Mouse (Mus musculus) spleen, postnatal 36 days (tissue): ENCODE data around the gene Slc24a2.

Source experiments
- DNase-seq, 2 experiments: peaks; one replicate each; pipeline ENCODE4 v3.0.0; 2022; ENCODE audit warnings: low spot score in 2 of 2, mixed read lengths in 1 of 2

Slc24a2 gene

DNA sequence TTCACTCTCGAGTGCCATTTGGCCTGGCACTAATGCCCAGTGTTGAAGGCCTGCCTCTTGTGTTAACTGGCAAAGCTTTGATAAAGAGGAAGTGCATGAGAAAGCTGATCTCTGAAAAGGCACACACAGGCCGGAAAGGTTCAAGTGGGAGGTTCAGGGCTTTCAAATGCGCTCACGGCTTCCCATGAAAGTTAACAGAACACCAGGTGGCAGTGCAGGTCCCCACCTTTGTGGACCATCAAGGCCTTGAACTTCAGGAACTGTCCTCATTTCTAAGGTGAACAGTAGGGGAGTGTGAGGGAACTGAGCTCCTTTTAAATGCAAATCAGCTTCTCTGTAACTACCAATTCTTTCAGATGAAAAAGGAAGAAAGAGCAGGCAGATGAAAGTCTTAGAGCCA, 110.5 kb downstream of the Slc24a2 start:
- no peak for DNase-seq

DNA sequence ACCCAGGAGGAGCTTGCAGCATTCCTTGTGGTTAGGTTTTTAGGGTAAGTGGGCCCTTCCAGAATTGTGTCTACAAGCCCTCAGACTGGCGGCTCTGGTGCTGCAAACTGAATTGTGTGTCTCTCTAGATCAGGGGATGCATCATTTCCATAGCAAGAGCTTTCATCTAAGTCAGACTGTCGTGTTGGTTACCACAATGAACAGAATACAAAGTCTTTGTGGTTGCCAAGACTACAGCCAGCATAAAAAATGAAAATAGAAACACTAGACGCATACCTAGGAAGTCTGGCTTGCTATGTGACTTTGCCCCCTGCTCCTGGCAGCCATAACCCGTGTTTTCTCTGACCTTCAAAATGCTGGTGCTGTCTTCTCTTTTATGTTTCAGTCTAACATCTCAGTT, 114.6 kb downstream of the Slc24a2 start:
- DNase-seq = no peak

DNA sequence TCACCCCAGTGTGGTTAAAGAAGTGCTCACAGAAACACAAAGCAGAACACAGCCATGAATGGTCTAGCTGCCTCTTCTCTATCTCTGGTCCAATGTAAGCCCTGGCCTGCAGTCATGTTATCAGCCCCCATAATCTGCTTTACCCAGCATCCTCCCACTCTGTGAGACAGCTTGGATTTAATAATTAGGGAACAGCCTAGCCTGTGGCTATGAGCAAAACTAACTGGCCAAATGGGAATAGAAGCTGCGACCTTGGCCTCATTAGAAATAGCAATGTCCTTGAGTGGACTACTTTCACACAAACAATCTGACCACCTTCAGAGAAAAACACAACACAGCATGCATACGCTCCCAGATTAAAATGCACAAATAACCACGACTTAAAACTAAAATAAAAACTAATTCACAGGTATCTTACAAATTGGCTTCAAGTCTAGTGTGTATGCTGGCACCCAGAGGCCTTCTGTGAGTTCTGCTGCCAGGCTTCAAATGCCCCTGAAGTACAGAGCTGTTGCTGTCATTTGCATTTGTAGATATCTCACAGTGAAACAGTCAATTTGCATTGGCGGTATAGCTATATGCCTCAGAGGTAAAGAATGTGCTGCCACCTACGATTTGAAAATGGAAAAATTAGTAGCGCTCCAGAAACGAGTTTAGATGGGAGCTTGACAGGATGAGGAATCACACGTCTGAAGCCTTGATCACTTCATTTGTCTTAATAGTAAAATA, 120.8 kb downstream of the Slc24a2 start:
- no peak for DNase-seq

DNA sequence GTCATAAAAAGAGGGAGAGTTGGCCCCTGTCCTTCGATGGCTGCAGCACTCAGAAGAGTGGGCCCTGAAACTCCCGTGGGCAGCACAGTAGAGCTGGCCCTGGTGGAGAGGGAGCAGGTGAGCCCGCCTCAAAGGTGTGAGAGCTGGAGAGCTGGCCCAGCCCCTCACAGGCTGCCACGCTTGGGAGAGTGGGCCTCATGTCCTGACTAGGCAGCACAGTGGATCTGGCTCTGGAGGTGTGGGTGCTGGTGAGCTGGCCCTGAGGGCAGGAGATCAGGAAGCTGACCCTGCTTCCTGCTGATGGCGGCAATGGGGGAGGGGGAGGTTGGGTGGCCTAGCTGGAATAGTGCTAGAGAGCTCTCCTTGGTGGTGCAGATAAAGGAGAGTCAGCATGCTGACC, 129.3 kb downstream of the Slc24a2 start:
- DNase-seq = no peak

DNA sequence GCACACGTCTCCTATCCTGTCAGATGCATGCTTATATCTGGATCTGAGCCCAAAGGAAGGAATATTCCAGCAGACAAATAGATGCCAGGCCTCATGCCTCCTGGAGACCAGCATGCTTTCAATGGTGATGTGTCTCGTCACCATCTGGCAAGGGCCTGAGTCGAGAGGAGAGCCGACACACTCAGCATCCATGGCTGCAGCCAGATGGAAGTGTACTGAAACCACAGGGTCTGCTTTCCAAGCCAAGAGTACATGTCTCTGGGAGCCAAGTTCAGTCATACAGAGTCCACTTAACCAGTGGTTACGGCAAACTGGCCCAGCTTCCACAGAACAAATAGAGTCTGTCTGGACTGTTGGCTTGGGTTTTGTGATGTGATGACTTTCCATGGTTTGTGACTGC, 134.1 kb downstream of the Slc24a2 start:
- no peak for DNase-seq

DNA sequence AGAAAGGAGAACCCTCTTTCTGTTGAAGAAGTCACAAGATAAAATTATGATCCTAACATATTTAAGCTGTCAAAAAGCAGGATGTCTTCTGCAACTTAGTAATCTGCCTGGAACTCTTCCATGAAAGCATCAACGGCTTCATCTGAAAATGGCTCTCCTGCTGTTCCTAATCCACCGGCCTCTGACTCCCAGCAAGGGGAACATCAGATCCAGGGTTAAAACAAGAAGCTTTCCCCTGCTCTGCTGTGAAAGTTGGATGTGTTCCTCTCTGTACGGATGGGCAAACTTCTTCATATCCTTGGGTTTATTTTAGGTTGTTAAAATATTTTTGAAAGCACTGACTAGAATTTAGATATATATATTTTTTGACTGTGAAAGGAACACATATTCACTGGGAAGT, 136.7 kb downstream of the Slc24a2 start:
- no peak for DNase-seq

DNA sequence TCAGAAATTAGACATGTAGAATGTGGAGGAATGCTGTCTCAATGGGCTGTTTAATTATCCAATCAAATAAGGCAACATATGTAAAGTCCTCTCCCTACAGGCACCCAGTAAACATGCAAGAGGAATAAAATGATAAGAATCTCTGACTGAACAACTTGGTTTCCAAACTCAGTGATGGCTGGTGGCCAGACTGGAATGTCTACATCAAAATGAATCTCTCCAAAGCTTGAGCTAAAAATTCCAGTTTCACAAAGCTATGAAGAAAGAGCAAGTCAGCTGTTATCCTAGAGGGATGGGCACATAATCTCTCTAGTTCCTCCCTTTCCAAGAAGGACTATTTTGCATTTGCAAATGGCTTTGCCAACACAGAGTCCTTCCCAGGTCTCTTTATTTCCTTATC, 139.4 kb downstream of the Slc24a2 start:
- no peak for DNase-seq

DNA sequence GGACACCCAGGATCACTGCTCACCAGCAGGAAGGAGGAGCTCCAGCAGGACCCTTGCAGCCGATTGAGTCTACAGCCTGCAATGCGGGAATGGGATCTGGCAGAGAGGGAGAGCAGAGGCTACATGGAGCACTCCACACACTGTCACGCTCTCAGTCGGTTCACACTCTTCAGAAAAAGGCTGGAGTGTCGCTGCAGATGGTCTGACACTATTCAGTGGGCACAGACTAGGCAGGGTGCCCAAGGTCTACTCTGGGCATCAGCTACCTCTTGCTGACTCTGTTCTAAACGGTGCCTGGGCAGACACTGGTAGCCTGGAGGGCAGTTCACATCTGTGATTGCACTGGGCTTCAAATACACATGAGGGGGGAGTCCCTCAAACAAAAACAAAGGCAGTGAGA, 141.6 kb downstream of the Slc24a2 start:
- DNase-seq = no peak

DNA sequence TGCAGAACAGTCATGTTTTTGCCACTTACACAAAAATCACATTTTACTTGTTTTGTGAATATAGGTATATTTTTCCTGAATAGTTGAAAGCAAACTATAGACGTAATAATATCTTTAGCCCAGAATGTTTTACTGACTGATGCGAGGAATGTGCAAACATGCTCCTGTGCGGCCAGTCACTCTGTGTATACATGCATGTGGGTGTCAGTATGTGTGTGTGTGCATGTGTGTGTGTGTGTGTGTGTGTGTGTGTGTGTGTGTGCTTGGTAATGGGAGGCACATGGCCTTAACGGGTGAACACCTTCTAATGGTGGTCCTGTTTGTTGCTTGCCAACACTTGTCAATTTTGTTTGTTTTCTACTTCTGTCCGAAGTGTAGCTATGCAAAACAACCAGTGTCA, 142.7 kb downstream of the Slc24a2 start:
- DNase-seq = no peak

DNA sequence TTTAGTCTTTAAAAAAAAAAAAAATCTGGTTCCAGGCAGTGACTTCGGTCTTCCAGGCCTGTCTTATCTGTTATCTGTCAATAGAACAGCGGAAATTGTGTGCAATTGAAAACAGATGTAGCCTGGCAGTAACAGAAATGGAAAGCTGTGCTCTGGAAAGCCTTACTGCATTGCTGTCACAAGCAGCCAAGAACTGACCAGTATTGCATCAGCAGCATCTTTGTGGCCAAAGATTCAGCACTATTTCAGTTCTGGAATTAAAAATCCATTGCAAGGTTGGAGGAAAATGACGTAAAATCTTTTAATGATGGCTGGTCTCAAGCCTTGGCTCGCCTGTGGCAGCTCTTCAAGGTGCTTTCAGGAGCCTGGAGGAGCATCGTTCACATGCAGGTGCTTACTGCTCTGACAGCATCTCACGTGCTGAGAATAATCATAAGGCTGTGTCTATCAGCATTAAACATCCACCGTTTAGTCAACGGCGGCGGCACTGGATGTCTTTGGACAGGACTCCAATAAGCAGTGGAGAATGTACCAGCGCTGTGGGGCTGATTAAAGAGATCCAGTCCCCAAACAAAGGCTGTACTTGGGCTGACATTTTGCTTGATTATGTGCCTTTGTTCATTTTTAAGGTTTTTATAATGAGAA, 143.2 kb downstream of the Slc24a2 start:
- DNase-seq = no peak

DNA sequence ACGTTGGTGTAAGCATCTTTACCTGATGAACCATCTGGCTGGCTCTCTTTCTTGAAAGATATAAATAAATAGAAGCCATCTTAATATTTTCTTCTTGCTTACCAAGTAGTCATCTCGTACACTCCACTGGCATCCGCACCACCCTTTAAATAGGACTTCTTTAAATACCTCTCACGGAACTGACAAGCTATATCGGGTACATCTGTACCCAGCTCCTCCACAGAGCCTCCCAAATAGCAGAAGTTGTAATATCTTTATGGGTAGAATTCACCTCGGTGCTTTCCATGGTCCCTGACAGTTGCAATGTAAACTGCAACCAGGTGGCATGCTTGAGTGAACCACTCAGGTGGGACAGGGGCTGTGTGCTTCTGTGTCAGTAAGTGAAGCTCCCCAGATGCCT, 149.0 kb downstream of the Slc24a2 start:
- no peak for DNase-seq

DNA sequence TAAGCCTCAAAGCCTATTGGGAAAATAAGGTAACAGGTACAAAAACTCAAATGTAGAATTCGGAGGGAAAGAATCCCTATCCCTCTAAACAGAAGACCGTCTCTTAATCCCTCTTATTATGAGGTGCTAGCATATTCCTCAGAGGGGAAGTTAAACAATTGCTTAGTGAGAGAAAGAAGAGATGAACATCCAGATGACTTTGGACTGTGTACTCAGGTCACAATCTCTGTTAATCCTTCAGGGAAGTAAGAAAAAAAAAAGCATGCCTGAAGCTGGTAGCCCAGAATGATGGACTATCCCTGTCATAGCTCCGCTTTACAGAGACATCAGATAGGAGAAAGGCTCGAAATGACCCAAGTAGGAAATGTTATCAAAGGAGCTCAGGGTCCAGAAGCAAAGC, 151.0 kb downstream of the Slc24a2 start:
- DNase-seq = no peak

DNA sequence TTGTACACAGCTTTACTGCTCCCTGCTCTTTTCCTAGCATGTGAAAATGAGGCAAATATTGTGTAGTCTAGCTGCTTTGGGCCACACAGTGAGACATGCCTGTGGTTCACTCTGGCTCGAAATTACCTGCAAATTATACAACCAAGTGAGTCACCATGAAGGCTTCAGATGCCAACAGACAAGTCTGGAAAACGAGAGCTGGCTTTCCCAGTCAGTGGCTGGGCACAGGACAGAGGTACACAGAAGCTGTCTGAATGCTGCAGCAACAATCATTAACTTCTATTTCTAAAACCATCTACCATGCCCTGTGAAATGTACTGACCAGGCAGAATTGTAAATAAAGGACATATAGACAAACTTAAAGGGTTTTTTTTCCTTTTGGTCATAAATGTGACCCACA, 151.6 kb downstream of the Slc24a2 start:
- no peak for DNase-seq

DNA sequence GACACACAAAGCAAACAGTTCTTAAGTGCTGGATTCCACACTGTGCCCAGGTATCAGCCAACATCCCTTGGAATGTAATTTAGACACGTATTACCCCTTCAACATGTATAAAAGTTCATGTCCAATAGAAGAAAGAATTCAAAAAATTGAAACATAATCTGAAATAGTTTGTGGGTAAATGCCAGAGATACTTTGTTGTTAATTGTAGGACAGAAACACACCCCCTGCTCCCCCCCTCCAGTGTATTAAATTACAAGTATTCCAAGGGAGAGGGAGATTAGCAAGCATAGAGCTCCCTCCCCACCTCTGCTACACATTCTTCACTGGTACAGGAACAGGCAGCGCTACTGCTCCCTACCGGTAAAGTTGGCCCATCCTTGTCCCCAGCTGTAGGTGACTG, 154.5 kb downstream of the Slc24a2 start:
- no peak for DNase-seq

DNA sequence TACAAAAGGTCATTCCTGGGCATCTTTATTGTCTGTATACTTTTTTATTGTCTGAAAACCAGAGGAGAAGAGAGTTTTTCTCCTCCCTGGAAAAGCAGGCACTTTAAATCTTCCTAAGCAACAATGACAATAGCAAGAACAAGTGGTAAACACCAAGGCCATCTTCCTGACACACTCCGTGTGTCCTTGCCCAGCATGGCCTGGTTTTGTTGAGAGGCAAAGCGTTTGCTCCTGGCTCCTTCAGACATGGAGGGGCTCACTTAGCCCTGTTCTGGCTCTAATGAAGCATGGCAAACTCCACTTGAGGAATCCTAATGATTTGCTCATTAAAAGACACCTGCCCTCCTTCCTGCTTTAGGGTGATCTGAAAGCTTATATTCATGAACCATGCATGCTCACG, 162.2 kb downstream of the Slc24a2 start:
- DNase-seq = no peak

DNA sequence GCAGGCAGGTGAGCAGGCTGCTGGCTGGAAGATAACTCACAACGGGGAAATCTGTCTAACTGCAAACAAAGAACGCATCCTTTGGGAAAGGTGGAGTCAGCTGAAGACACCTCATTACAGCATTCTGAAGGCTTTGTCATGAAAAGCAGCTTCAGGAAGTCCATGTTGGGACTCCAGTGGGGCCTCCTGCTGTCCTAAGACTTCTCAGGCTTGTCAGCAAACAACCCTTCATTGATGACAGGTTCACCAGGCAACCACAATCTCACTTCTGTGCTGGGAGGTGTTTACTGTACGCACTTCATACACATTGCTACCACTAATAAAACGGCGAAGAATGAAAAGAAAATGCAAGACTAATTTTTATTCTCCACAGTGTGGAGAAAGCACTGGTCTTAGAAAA, 165.1 kb downstream of the Slc24a2 start:
- no peak for DNase-seq

DNA sequence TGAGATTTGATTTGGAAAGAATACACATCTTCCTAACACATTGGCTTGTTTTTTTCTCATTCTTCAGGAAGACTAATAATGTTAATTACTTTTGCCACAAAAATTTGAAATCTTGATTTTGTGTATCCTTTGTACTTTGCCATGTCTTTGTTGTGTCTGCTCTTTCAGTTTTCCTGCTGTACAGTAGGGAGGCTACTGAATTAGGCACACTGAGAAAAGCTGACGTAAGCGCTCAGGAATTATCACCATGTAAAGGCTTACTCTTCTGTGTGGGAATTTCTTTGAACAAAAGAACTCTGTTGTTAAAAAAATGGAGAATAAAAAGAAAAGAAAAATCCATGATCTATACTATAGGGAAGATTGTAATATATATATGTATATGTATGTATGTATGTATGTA, 165.7 kb downstream of the Slc24a2 start:
- no peak for DNase-seq

DNA sequence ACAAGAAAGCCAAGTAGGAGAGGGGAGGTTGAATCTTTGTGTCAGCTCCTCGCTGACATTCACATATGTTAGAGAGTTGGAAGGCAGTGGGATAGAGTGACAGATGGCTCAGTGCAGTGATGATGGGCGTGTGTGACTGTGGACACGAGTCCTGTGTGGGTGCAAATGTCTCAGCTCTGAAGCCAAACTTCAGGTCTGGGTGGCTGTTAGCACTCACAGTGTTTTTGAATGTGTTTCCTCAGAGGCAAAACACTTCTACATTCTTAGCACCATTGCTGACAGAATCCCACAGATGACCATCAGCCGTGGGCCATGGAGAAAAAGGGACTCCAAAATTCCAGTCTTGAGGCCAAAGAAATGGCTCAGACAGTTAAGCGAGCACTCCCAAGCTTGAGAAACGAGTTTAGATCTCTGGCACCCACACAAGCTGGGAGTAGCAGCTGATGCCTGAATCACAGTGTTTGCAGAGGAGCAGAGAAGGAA, 167.5 kb downstream of the Slc24a2 start:
- DNase-seq = no peak

DNA sequence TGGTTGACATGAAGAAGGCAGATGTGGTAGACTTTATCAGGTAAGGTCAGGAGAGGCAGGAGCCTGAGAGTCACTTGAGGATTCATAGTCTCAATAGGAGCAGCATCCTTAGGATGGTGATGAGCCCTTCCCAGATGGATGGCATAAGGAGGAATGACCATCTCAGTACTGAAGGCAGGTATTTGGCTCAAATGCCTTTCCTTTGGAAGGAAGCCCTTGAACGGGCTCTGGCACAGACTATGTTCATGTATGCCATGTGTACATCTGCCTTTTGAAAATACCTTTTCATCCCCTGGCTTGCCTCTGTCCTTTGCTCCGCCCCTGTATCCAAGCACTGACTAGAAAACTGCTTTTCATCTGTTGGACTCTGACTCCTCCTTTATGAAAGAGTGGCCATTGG, 168.6 kb downstream of the Slc24a2 start:
- DNase-seq = no peak

DNA sequence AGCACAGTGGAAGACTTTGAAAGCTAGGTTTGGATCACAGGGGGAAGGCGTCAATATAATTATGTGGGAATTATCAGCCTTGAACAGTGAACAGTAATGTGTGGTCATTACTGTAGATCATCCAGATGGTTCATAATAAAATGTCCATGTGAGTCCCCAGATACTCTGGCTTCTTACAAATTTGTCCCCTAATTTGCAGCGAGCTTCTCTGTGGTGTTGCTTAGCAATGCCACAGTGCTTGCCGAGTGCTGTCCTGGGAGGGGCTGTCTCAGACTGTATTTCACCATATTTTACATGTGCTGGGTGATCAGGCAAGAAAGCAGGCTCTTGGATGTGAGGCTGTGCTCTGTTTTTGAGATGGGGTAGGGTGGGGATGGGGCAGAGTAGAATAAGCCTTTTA, 172.7 kb downstream of the Slc24a2 start:
- DNase-seq = no peak

DNA sequence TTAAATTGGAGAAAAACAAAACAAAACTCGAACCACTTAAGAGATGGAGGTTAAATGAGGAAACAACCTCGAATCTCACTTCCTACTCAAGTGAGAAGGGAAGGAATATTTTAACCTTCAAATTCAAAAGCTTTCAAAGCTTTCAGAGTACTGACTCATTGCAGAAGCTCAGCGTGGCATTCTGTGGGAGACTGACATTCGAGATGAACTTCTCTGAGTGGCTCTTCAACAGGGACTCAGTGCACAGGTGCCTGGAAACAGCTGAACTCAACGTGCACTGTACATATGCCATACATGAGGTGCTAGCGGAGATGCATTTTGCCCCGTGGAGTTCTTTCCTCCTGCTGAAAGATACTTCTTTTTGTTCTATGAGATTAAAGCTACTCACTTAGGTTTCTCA, 174.5 kb downstream of the Slc24a2 start:
- no peak for DNase-seq

DNA sequence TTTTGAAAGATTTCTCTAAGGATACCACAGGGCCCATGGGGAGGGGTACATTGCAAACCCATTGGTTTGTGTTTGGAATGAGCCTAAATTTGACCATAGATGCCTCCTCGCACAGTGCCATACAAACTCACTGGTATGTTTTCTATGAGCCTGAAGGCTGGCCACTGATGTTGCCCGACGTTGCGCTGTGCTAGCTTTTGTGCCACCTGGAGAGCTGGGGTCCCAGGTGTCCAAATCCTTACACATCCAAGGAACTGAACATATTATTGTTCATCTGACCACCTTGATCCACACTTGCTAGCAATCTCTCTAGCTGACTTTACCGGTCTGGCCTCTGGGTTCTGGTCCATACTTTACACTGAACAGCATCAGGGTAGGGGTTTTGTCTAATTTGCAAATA, 177.4 kb downstream of the Slc24a2 start:
- DNase-seq = no peak

DNA sequence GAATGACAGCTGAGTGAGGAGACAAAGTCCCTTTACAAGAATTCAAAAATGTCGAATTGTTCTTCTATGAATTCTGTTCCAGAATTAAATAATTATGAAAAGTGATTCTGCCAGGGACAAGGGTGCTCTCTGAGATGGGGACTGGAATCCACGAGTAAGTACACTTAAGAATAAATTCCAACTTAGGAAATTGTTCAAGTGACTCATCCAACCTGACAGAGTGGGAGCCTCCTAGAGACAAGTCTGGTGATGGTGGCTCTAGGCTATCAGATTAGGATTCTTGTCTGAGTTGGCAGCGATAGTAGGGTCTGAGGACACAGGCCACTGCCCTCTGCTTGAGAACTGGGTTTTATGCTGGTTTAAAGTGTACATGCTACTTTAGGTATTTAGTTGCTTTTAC, 181.2 kb downstream of the Slc24a2 start:
- no peak for DNase-seq

DNA sequence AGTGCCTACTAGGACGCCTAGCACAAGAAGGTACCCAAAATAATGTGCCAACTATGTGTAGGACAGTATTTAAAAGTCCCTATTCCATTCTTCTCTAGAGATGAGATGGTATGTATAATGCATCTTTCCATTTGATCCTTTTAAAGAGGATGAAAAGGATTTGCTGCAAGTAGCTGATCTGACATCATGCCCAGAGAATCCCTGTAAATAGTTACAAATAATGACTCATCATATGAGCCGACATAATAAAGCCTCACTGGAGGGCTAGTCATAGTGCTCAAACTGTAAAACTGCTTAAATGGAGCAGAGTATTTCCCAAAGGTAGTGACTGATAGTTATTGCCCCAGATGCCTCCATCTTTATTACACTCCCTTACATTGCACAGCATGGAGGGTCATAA, 183.1 kb downstream of the Slc24a2 start:
- DNase-seq = no peak
